Mouse (Mus musculus) liver (tissue): ENCODE measurements around the gene Lamtor2.

Experiments used
- DNase-seq: peaks from one replicate; pipeline ENCODE4 v3.0.0-alpha.2; 2020; ENCODE audit warnings: mixed read lengths

Gene Lamtor2

DNA sequence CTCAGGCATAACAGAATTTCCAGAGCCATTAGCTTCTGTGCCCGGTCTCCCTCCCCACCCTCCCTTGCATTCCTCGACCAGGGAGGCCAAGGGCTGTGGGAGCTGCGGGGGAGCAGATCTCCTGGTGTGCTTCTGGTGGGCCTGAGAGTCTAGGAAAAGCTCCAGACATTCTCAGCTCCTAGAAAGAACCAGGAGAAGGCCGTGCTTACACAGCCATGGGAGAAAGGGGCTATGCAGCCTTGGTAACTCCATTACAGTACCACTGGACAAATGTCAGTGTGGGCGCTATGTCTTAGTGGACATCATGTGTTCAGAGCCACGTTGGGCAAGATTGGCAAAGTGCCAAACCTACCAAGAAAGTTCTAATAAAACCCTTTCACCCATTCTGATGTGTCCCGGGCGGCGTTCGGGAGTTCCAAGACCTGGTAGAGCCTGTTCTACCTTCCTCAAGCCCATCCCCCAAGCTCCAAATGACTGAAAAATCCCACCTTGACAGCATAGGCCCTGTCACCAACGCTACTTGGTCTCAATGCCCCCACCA, 50.8 kb downstream of the Lamtor2 start:
- no peak for DNase-seq

DNA sequence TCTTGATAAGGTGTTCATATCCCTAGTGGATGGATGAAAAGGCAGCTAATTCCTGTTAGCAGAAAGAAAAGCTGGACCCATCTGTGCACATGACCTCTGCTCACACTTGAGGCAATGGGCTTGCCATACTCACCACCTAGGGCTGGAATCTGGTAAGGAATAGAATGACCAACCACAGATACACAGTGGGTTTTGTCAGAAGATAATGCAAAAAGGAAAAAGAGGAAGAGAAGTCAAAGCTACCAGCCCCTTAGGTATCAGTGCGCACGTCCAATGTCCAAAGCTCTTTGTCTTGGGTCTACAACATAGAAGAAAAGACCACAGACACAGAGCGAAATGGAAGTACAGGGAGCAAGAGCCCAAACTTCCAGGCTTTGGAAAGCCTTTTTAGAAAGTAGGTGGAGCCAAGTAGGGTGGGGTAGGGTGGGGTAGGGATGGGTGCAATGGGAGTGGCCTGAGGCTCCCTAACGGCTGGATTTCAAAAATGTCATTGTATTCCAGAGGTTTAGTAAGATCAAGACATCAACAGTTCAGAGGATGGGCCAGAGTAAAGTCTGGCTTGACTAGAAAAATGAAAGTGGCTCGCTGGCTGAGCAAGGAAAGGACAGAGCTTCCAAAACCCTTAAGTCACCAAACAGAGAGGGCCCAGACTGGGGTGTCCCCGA, 51.4 kb downstream of the Lamtor2 start:
- DNase-seq = peak; percentile 74

DNA sequence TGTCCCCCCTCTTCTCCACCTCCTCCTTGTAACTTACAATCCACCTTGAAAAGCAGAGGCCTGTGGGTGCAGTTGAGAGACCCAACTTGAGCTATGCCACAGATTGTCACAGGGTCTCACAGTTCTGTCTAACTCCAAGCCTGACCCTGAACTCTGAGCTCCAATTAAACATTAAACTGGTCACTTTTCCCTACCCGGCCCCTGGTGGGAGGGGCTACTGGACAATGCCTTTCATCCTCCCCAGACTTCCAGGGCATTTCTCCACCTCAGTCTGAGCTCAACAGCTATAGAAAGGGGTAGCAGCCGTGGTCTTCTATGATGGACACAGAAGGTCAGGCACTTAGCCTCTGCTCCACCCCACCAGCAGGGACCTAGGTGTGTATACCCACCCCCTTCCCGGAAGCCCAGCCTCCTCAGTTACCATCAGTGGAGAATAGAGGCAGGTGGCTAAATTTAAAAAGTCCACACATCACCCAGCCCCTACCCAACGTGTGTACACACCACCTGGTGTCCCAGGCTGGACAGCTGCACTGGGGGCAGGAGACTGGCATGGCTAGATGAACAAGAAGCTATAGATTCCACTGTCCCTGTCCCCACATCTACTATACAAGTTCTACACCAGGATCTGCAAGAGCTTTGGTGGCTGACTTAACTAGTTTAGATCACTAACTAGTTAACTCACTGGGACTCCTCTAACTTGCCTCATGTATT, 52.1 kb downstream of the Lamtor2 start:
- peak; percentile 52 for DNase-seq

DNA sequence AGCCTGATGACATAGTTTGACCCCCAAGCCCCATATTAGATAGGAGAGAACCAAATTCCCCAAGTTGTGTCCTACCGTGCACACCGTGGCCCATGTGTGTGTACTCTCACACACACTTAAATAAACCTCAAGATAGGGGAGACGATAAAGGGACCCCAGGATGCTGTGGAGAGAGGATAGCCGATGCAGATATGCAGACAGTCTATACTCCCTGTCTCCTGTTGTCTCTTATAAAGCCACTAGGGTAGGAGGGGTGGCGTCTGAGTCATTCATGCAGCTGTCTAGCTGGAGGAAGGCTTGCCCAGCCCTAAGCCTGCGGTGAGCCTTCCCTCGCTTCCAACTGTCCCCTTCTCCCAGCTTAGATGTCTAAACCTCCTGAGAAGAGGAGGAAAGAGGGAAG, 52.8 kb downstream of the Lamtor2 start:
- DNase-seq = no peak
